Mouse (Mus musculus) hindbrain, embryonic 14.5 days (tissue): Measurements from ENCODE around the gene Plce1. TPM values are rescaled to one million over a fixed set of nuclear protein-coding genes. Genes with fewer than 3 reads are reported as not detected.

Experiments used
- ATAC-seq: fragments of 200-750 bp; cut with Nextera tagmentation; 2 replicates; pipeline ENCODE4 v1.8.0; 2017; ENCODE audit warnings: moderate number of reproducible peaks, mild to moderate bottlenecking, moderate TSS enrichment, moderate library complexity; ENCODE audit not compliant: low FRiP score
- DNase-seq: peaks from one replicate; pipeline ENCODE4 v3.0.0-alpha.2; 2015; ENCODE audit warnings: low spot score
- H3K27ac ChIP-seq: fragments of 300-500 bp; sonication (generic); 2 replicates; pipeline ENCODE4 v1.5.1; 2014; ENCODE audit warnings: mild to moderate bottlenecking, moderate library complexity
- H3K27me3 ChIP-seq: fragments of 300-500 bp; sonication (generic); 2 replicates; pipeline ENCODE4 v1.6.1; 2014; ENCODE audit warnings: mild to moderate bottlenecking, low read length, mixed read lengths; ENCODE audit not compliant: control insufficient read depth, insufficient read depth
- H3K36me3 ChIP-seq: fragments of 300-500 bp; sonication (generic); replicated peaks from 2 replicates; pipeline ENCODE4 v1.6.1; 2014; ENCODE audit not compliant: control insufficient read depth, insufficient read depth
- H3K4me1 ChIP-seq: fragments of 300-500 bp; sonication (generic); replicated peaks from 2 replicates; pipeline ENCODE4 v1.6.1; 2014; ENCODE audit warnings: antibody characterized with exemption, low read length, mixed read lengths; ENCODE audit not compliant: control insufficient read depth, insufficient read depth
- H3K4me2 ChIP-seq: fragments of 300-500 bp; sonication (generic); replicated peaks from 2 replicates; pipeline ENCODE4 v1.6.1; 2014; ENCODE audit warnings: mild to moderate bottlenecking, moderate library complexity
- H3K4me3 ChIP-seq: fragments of 300-500 bp; sonication (generic); replicated peaks from 2 replicates; pipeline ENCODE4 v1.5.1; 2014; ENCODE audit warnings: mild to moderate bottlenecking, low read length
- H3K9ac ChIP-seq: fragments of 300-500 bp; sonication (generic); 2 replicates; pipeline ENCODE4 v1.6.1; 2014
- H3K9me3 ChIP-seq: fragments of 300-500 bp; sonication (generic); 2 replicates; pipeline ENCODE4 v1.6.1; 2016; ENCODE audit warnings: low read length; ENCODE audit not compliant: control insufficient read depth
- WGBS: fragments of 180-500 bp; shearing (Covaris S2); extraction: QIAGEN DNeasy Blood & Tissue Kit; methylation state at CpG from one replicate; pipeline ENCODE4 v1.1.7; 2014; 5-methylcytosine and 5-hydroxymethylcytosine counted together
- polyA plus RNA-seq: library from polyadenylated mRNA; unstranded; fragments of >200 nt; fragmentation: Nextera tagmentation; extraction: Ambion mirVana; gene quantifications from 2 replicates; pipeline ENCODE4 v1.2.1, GENCODE M21; 2014

The Plce1 gene
- polyA plus RNA-seq, 1 experiment from 2014 or later = 4.3 TPM

GRCm38 (mm10) chr19:38589941-38590340 lies 109.0 kb downstream of the Plce1 start:
- no peak for DNase-seq
- no peaks in the 10 kb centered on the region for H3K27me3 ChIP-seq
- H3K4me1 ChIP-seq = 0 out of 2 replicates have a peak, but pooled peaks cover 7% of the 10 kb centered on the region
- no peaks in the 10 kb centered on the region for H3K9me3 ChIP-seq
- H3K9ac ChIP-seq = no peak overlapping the region
- ATAC-seq = no peak
- no peak overlapping the region for H3K4me2 ChIP-seq
- H3K27ac ChIP-seq = no peak overlapping the region
- 84% methylated on average over 8 of the region's 8 CpGs for WGBS
- no peaks in the 10 kb centered on the region for H3K36me3 ChIP-seq
- no peak overlapping the region for H3K4me3 ChIP-seq

DNA sequence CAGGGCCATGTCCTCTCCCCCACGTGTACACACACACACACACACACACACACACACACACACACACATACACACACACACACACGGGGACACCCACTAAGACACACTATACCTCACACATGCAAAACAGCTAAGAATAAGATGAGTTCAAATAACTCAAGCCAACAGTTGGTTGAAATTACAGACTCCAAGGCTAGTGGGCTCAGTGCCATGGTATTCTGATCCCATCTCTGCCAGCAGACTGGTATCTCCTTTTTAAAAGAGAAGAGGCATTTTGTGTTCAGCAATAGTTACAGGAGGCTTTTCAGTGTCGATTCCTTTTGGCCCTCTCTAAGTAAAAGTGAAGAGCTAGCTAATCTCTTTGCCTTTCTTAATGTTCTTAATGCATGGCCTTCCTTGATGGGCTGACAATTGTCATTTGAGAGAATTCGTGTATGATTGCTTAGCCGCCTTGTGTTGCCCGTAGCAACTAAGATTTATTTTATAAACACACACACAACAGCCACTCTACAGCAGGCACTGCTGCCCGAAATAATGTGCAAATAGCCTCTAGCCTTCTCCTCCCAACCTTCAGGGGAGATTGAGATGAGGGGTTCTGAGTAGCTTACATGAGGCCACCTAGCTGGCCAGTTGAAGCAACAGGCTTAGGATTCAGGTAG lies 111.8 kb downstream of the Plce1 start:
- H3K27ac ChIP-seq = no peak overlapping the region
- no peak for ATAC-seq

DNA sequence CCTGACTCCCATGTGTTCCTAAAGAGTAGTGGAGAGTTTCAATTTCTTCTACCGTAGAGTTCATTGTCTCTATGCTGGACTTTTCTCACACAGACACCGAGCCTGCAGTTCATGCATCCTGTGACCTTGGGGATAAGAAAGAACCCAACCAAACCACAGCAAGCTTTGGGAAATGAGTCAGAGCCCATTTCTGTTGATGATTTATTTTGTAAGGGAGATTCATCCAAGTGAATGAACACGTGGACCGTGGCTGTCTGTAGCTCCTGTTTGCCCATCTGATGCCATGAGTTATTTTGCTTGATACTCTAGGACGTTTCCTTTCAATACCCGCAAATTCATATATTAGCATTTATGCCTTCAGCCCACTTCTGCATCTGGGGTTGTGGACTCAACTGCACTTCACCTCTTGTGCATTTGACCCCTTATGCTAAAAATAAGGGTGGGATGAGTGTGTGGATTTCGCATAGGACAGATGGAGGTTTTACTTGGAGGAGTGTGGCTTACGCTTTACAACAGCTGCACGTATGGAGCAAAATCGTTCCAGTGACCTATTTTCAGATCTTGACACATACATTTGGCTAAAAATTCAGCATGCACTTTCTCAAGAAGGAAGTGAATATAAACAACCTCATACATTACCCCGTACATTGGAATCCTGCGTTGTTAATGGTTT lies 112.5 kb downstream of the Plce1 start:
- Histone ChIP-seq H3K9me3 (no peaks in the 10 kb centered on the region), H3K36me3 (no peaks in the 10 kb centered on the region), H3K27me3 (no peaks in the 10 kb centered on the region), H3K27ac (no peak overlapping the region), H3K9ac (no peak overlapping the region), H3K4me1 (no peaks in the 10 kb centered on the region), H3K4me3 (no peak overlapping the region), H3K4me2 (no peak overlapping the region)
- WGBS = 91% methylated on average over 12 of the region's 12 CpGs
- no peak for DNase-seq
- no peak for ATAC-seq

More for the DNA sequence above, 111.8 kb downstream of the Plce1 start:
- no peak for DNase-seq
- WGBS = 86% methylated on average over 7 of the region's 7 CpGs
- Histone ChIP-seq H3K4me1 (0 out of 2 replicates have a peak, but pooled peaks cover 2% of the 10 kb centered on the region), H3K27me3 (no peaks in the 10 kb centered on the region), H3K9ac (no peak overlapping the region), H3K9me3 (no peaks in the 10 kb centered on the region), H3K36me3 (no peaks in the 10 kb centered on the region), H3K4me2 (no peak overlapping the region), H3K4me3 (no peak overlapping the region)

GRCm38 (mm10) chr19:38596096-38596495 lies 115.2 kb downstream of the Plce1 start:
- Histone ChIP-seq H3K27ac (no peak overlapping the region), H3K4me1 (no peaks in the 10 kb centered on the region), H3K36me3 (no peaks in the 10 kb centered on the region), H3K9ac (no peak overlapping the region), H3K4me3 (no peak overlapping the region), H3K27me3 (no peaks in the 10 kb centered on the region), H3K9me3 (no peaks in the 10 kb centered on the region), H3K4me2 (no peak overlapping the region)
- WGBS = 81% methylated on average over 4 of the region's 4 CpGs
- no peak for ATAC-seq
- DNase-seq = no peak

- Histone ChIP-seq H3K4me1 (no peaks in the 10 kb centered on the region), H3K27ac (no peak overlapping the region), H3K36me3 (no peaks in the 10 kb centered on the region), H3K9ac (no peak overlapping the region), H3K9me3 (no peaks in the 10 kb centered on the region), H3K4me3 (no peak overlapping the region), H3K27me3 (no peaks in the 10 kb centered on the region), H3K4me2 (no peak overlapping the region)
- DNase-seq (no peak), ATAC-seq (no peak)
- WGBS = 88% methylated on average over 2 of the region's 2 CpGs
Measured at GRCm38 (mm10) chr19:38597392-38597791, 116.5 kb downstream of the Plce1 start.

GRCm38 (mm10) chr19:38599001-38599400 lies 118.1 kb downstream of the Plce1 start:
- Histone ChIP-seq H3K27me3 (no peaks in the 10 kb centered on the region), H3K36me3 (no peaks in the 10 kb centered on the region), H3K4me2 (no peak overlapping the region), H3K9ac (no peak overlapping the region), H3K9me3 (no peaks in the 10 kb centered on the region), H3K4me1 (no peaks in the 10 kb centered on the region), H3K27ac (no peak overlapping the region), H3K4me3 (no peak overlapping the region)
- DNase-seq (no peak), ATAC-seq (no peak)
- WGBS = 86% methylated on average over 3 of the region's 3 CpGs

- H3K27ac ChIP-seq = no peak overlapping the region
- no peak for ATAC-seq
- 79% methylated on average over 5 of the region's 5 CpGs for WGBS
- no peak overlapping the region for H3K9ac ChIP-seq
- no peaks in the 10 kb centered on the region for H3K4me1 ChIP-seq
- no peak overlapping the region for H3K4me3 ChIP-seq
- no peak for DNase-seq
- no peaks in the 10 kb centered on the region for H3K27me3 ChIP-seq
- no peaks in the 10 kb centered on the region for H3K9me3 ChIP-seq
- no peaks in the 10 kb centered on the region for H3K36me3 ChIP-seq
- no peak overlapping the region for H3K4me2 ChIP-seq
Measured at GRCm38 (mm10) chr19:38601127-38601526, 120.2 kb downstream of the Plce1 start.

GRCm38 (mm10) chr19:38602811-38603210 lies 121.9 kb downstream of the Plce1 start:
- H3K9me3 ChIP-seq = no peaks in the 10 kb centered on the region
- H3K4me1 ChIP-seq = no peaks in the 10 kb centered on the region
- no peak overlapping the region for H3K4me3 ChIP-seq
- H3K27me3 ChIP-seq = no peaks in the 10 kb centered on the region
- no peaks in the 10 kb centered on the region for H3K36me3 ChIP-seq
- no peak overlapping the region for H3K9ac ChIP-seq
- H3K27ac ChIP-seq = no peak overlapping the region
- H3K4me2 ChIP-seq = no peak overlapping the region
- ATAC-seq (no peak), DNase-seq (no peak)
- WGBS = 70% methylated on average over 9 of the region's 9 CpGs

DNA sequence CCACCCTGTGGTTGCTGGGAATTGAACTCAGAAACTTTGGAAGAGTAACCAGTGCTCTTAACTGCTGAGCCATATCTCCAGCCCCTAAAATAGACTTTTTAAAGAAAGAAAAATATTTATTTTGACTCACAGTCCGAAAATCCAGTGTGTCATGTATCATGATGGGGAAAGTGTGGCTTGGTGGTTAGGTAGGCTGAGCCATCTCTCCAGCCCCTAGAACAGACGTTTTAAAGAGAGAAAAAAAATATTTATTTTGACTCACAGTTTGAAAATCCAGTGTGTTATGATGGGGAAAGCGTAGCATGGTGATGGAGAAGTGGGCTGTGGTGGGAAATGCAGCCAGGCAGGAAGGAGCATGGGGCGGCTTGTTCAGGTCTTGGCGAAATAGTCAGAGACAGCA lies 126.3 kb downstream of the Plce1 start:
- H3K4me3 ChIP-seq = no peak overlapping the region
- H3K27me3 ChIP-seq = no peaks in the 10 kb centered on the region
- 92% methylated on average over 5 of the region's 5 CpGs for WGBS
- no peak for ATAC-seq
- H3K36me3 ChIP-seq = no peaks in the 10 kb centered on the region
- no peak for DNase-seq
- no peak overlapping the region for H3K4me2 ChIP-seq
- no peak overlapping the region for H3K27ac ChIP-seq
- H3K9ac ChIP-seq = no peak overlapping the region
- no peaks in the 10 kb centered on the region for H3K4me1 ChIP-seq
- H3K9me3 ChIP-seq = no peaks in the 10 kb centered on the region
